Mouse (Mus musculus) MEL (cell line): ENCODE data around the gene Top1. TPM values are rescaled to one million over a fixed set of nuclear protein-coding genes. Genes with fewer than 3 reads are reported as not detected.
A peak's percentile ranks its signal among the peaks of the same experiment; 100 is the strongest.

Experiments
- DNase-seq: peaks from one replicate; pipeline ENCODE4 v3.0.0; 2011; ENCODE audit warnings: low read depth, low spot score
- H3K27ac ChIP-seq: 2 replicates; pipeline ENCODE4 v1.5.1; 2012; ENCODE audit warnings: low read depth, mild to moderate bottlenecking, control low read depth, low read length, moderate library complexity; ENCODE audit not compliant: control insufficient read depth
- H3K27me3 ChIP-seq, 2 experiments: fragments of 150-350 bp in 1 of 2; sonication (generic) in 1 of 2; 2 replicates each; pipeline ENCODE4 v1.6.1; 2012; ENCODE audit warnings: low read length in 2 of 2, mild to moderate bottlenecking in 2 of 2, improper control_type of control experiment in 1 of 2, moderate library complexity in 1 of 2; ENCODE audit not compliant: insufficient read depth in 2 of 2, control insufficient read depth in 1 of 2
- H3K36me3 ChIP-seq, 2 experiments: 2 replicates each; pipeline ENCODE4 v1.6.1; 2012 to 2014; ENCODE audit warnings: low read length in 2 of 2, improper control_type of control experiment in 1 of 2, inconsistent platforms in 1 of 2, mild to moderate bottlenecking in 1 of 2; ENCODE audit not compliant: insufficient read depth in 2 of 2, control insufficient read depth in 1 of 2
- H3K4me1 ChIP-seq, 2 experiments: fragments of 150-350 bp in 1 of 2; sonication (generic) in 1 of 2; 2 replicates each; pipeline ENCODE4 v1.6.1; 2012; ENCODE audit warnings: low read length in 2 of 2, improper control_type of control experiment in 1 of 2, mild to moderate bottlenecking in 1 of 2; ENCODE audit not compliant: insufficient read depth in 2 of 2, control insufficient read depth in 1 of 2
- H3K4me3 ChIP-seq, 2 experiments: fragments of 150-350 bp in 1 of 2; sonication (generic) in 1 of 2; 2 replicates each; pipeline ENCODE4 v1.5.1; 2012; ENCODE audit warnings: low read depth in 2 of 2, low read length in 2 of 2, mild to moderate bottlenecking in 2 of 2, moderate library complexity in 2 of 2, control low read depth in 1 of 2, improper control_type of control experiment in 1 of 2; ENCODE audit not compliant: control insufficient read depth in 1 of 2, insufficient read depth in 1 of 2
- H3K79me2 ChIP-seq: 2 replicates; pipeline ENCODE4 v1.6.1; 2012; ENCODE audit warnings: mild to moderate bottlenecking, low read length, moderate library complexity; ENCODE audit not compliant: control insufficient read depth, poor library complexity, insufficient read depth
- H3K9ac ChIP-seq: 2 replicates; pipeline ENCODE4 v1.6.1; 2012; ENCODE audit warnings: low read depth, mild to moderate bottlenecking, control low read depth, low read length, moderate library complexity; ENCODE audit not compliant: control insufficient read depth, poor library complexity, severe bottlenecking
- H3K9me3 ChIP-seq: fragments of 150-350 bp; sonication (generic); replicated peaks from 2 replicates; pipeline ENCODE4 v1.6.1; 2012; ENCODE audit warnings: mild to moderate bottlenecking, low read length, improper control_type of control experiment, moderate library complexity; ENCODE audit not compliant: insufficient read depth
- BHLHE40 ChIP-seq: IDR thresholded peaks from 2 replicates; pipeline ENCODE4 v1.6.1; 2012; ENCODE audit warnings: low read depth, mild to moderate bottlenecking, inconsistent platforms, low read length, improper control_type of control experiment, borderline replicate concordance
- CHD1 ChIP-seq: IDR thresholded peaks from 2 replicates; pipeline ENCODE4 v1.6.1; 2012; ENCODE audit warnings: low read depth, mild to moderate bottlenecking, inconsistent platforms, low read length, improper control_type of control experiment
- CTCF ChIP-seq, 3 experiments: IDR thresholded peaks in 2 of 3; conservative IDR thresholded peaks in 1 of 3; 2 replicates each; pipeline ENCODE4 v1.5.1; 2011 to 2012; ENCODE audit warnings: low read length in 3 of 3, low read depth in 2 of 3, mild to moderate bottlenecking in 2 of 3, improper control_type of control experiment in 1 of 3, inconsistent platforms in 1 of 3, mixed read lengths in 1 of 3, moderate library complexity in 1 of 3; ENCODE audit not compliant: control insufficient read depth in 1 of 3, insufficient read depth in 1 of 3, poor library complexity in 1 of 3, severe bottlenecking in 1 of 3
- ETS1 ChIP-seq: IDR thresholded peaks from 2 replicates; pipeline ENCODE4 v1.6.1; 2012; ENCODE audit warnings: low read depth, mild to moderate bottlenecking, inconsistent platforms, low read length, improper control_type of control experiment, moderate library complexity
- GABPA ChIP-seq: IDR thresholded peaks from 2 replicates; pipeline ENCODE4 v1.6.1; 2012; ENCODE audit warnings: low read depth, mild to moderate bottlenecking, inconsistent platforms, low read length, improper control_type of control experiment, moderate library complexity
- JUND ChIP-seq: IDR thresholded peaks from 2 replicates; pipeline ENCODE4 v1.6.1; 2011; ENCODE audit warnings: low read depth, mild to moderate bottlenecking, improper control_type of control experiment, low read length
- KAT2A ChIP-seq: conservative IDR thresholded peaks from 2 replicates; pipeline ENCODE4 v1.6.1; 2012; ENCODE audit warnings: low read depth, low read length, improper control_type of control experiment, inconsistent platforms
- MAFK ChIP-seq: IDR thresholded peaks from 2 replicates; pipeline ENCODE4 v1.6.1; 2011; ENCODE audit warnings: low read depth, mild to moderate bottlenecking, low read length, improper control_type of control experiment, borderline replicate concordance
- MAX ChIP-seq: IDR thresholded peaks from 2 replicates; pipeline ENCODE4 v1.6.1; 2011; ENCODE audit warnings: low read length, improper control_type of control experiment
- MXI1 ChIP-seq: IDR thresholded peaks from 2 replicates; pipeline ENCODE4 v1.6.1; 2011; ENCODE audit warnings: mild to moderate bottlenecking, low read depth, low read length, improper control_type of control experiment
- MYB ChIP-seq: IDR thresholded peaks from 2 replicates; pipeline ENCODE4 v1.6.1; 2011; ENCODE audit warnings: mild to moderate bottlenecking, low read depth, low read length, improper control_type of control experiment
- MYC ChIP-seq: IDR thresholded peaks from 2 replicates; pipeline ENCODE4 v1.6.1; 2011; ENCODE audit warnings: low read depth, mild to moderate bottlenecking, low read length, improper control_type of control experiment, moderate library complexity
- NELFE ChIP-seq: IDR thresholded peaks from 2 replicates; pipeline ENCODE4 v1.6.1; 2011; ENCODE audit warnings: low read depth, low read length, improper control_type of control experiment
- POLR2AphosphoS2 ChIP-seq: IDR thresholded peaks from 2 replicates; pipeline ENCODE4 v1.6.1; 2011; ENCODE audit warnings: low read length, improper control_type of control experiment
- POLR2AphosphoS5 ChIP-seq: IDR thresholded peaks from 2 replicates; pipeline ENCODE4 v1.6.1; 2012; ENCODE audit warnings: low read depth, borderline replicate concordance, mild to moderate bottlenecking, inconsistent platforms, low read length, moderate library complexity, mixed read lengths
- RCOR1 ChIP-seq: IDR thresholded peaks from 2 replicates; pipeline ENCODE4 v1.6.1; 2012; ENCODE audit warnings: low read depth, mild to moderate bottlenecking, inconsistent platforms, low read length, improper control_type of control experiment
- SMC3 ChIP-seq: IDR thresholded peaks from 2 replicates; pipeline ENCODE4 v1.6.1; 2011; ENCODE audit warnings: low read depth, low read length, improper control_type of control experiment
- TAL1 ChIP-seq: IDR thresholded peaks from 2 replicates; pipeline ENCODE4 v1.6.1; 2012; ENCODE audit warnings: mild to moderate bottlenecking, inconsistent platforms, low read length, moderate library complexity, mixed read lengths
- TCF12 ChIP-seq: IDR thresholded peaks from 2 replicates; pipeline ENCODE4 v1.6.1; 2014; ENCODE audit warnings: low read depth, mild to moderate bottlenecking, inconsistent platforms, low read length, improper control_type of control experiment, moderate library complexity
- ZKSCAN1 ChIP-seq: IDR thresholded peaks from 2 replicates; pipeline ENCODE4 v1.6.1; 2012; ENCODE audit warnings: low read depth, mild to moderate bottlenecking, inconsistent platforms, low read length, improper control_type of control experiment, moderate library complexity
- ZMIZ1 ChIP-seq: IDR thresholded peaks from 2 replicates; pipeline ENCODE4 v1.6.1; 2012; ENCODE audit warnings: low read depth, mild to moderate bottlenecking, inconsistent platforms, low read length, improper control_type of control experiment, moderate library complexity
- ZNF384 ChIP-seq: IDR thresholded peaks from 2 replicates; pipeline ENCODE4 v1.6.1; 2012; ENCODE audit warnings: low read depth, mild to moderate bottlenecking, inconsistent platforms, low read length, improper control_type of control experiment
- polyA plus RNA-seq, 2 experiments: library from polyadenylated mRNA; stranded (reverse) in 1 of 2; unstranded in 1 of 2; fragments of >175 nt in 1 of 2; fragments of >200 nt in 1 of 2; gene quantifications; 2 replicates each; pipeline versions ENCODE4 v1.2.1 to v1.2.4; 2012; ENCODE audit warnings: low replicate concordance in 2 of 2, low read depth in 1 of 2; ENCODE audit not compliant: insufficient read length in 2 of 2, insufficient read depth in 1 of 2, missing spikeins in 1 of 2
- total RNA-seq: library from RNA; depleted of rRNA; stranded (reverse); fragments of 300-350 nt; gene quantifications from 2 replicates; pipeline ENCODE4 v1.2.3, GENCODE M21; 2012

Top1 gene
- total and polyA plus RNA-seq, 3 experiments = 33.5 to 123 (median 73.3) TPM

DNA sequence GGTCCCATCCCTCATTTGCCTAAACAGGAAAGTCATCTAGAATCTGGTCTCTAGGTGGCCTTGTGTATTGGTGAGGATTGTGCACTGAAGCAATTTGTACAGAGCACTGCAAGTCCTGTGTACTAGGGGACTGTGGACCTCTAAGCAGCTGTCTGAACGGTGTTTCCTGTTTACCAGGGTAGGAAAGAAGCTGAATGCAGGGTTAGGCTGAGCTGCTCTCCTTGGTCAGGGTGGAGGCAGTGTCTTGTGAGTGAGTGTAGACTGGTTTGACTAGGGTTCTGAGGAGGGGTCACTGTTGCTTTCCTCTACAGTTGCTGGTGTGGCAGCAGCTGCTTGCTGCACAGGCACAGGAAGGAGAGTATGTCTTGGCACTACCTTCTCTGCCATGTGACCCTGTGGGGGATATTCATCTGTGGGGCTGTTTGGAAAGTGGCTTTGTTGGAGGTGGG, 96.5 kb downstream of the Top1 start:
- no peak overlapping the region for H3K4me3 ChIP-seq
- no peak for DNase-seq
- TF ChIP-seq BHLHE40 = no peak
- TF ChIP-seq MAFK = no peak
- TF ChIP-seq GABPA = no peak
- TF ChIP-seq ZKSCAN1 = no peak
- no peak for TF ChIP-seq MAX
- TF ChIP-seq ETS1 = no peak
- TF ChIP-seq MYB = no peak
- TF ChIP-seq MXI1 = no peak
- TF ChIP-seq ZMIZ1 = no peak
- no peak for TF ChIP-seq POLR2AphosphoS2
- no peak for TF ChIP-seq TCF12
- TF ChIP-seq JUND = no peak
- no peak for TF ChIP-seq POLR2AphosphoS5
- no peak for TF ChIP-seq KAT2A
- no peak for TF ChIP-seq ZNF384
- no peak for TF ChIP-seq RCOR1
- TF ChIP-seq NELFE = no peak
- TF ChIP-seq, all 39 proteins: peak for 0
- Histone ChIP-seq H3K4me1 (peaks cover 2 to 18% of the 10 kb centered on the region in 2 experiments; a peak in 3 of 4 replicates), H3K27ac (no peak overlapping the region), H3K27me3 (no peaks in the 10 kb centered on the region), H3K9me3 (no peaks in the 10 kb centered on the region), H3K9ac (no peak overlapping the region), H3K79me2 (peaks cover 3% of the 10 kb centered on the region; the same call in 1 of the 2 replicates), H3K36me3 (peaks cover 0 to 9% of the 10 kb centered on the region in 2 experiments; a peak in 3 of 4 replicates)

- DNase-seq = peak; percentile 42
These were observed 98.5 kb downstream of the Top1 start for GRCm38 (mm10) chr2:160744040-160744822.

More at GRCm38 (mm10) chr2:160744040-160744822, 98.5 kb downstream of the Top1 start:
- H3K27me3 ChIP-seq = no peaks in the 10 kb centered on the region
- H3K9me3 ChIP-seq = no peaks in the 10 kb centered on the region
- no peak overlapping the region for H3K27ac ChIP-seq
- peaks cover 3 to 9% of the 10 kb centered on the region in 2 experiments; a peak in 3 of 4 replicates for H3K36me3 ChIP-seq
- H3K4me1 ChIP-seq = peaks cover 2 to 18% of the 10 kb centered on the region in 2 experiments; a peak in 3 of 4 replicates
- H3K9ac ChIP-seq = no peak overlapping the region
- peaks cover 3% of the 10 kb centered on the region; the same call in 1 of the 2 replicates for H3K79me2 ChIP-seq
- no peak overlapping the region for H3K4me3 ChIP-seq
- TF ChIP-seq MYC (no peak), MXI1 (no peak), SMC3 (peak; percentile 21; the same call in 1 of the 2 replicates), CTCF (IDR thresholded peaks at IDR 0.05 in 2 of 3, conservative IDR thresholded peaks at IDR 0.05 in 1 of 3; ENCODE audit: control insufficient read depth in 1 of 3, insufficient read depth in 1 of 3, low read depth in 2 of 3, low read length in 3 of 3, poor library complexity in 1 of 3, severe bottlenecking in 1 of 3) (peak; percentile 41 to 48 (median 45)), MAFK (no peak), NELFE (no peak), TAL1 (no peak), JUND (no peak), CHD1 (no peak)
